Comparison of ENCODE assay signal across 13 mouse cellular contexts in genomic region chr6:34412023-34412422, GRCm38 (mm10). TPM values are rescaled to one million over a fixed set of nuclear protein-coding genes. Genes with fewer than 3 reads are reported as not detected.
DNase-seq lines count a peak whose midpoint lies in the region; ATAC-seq and TF ChIP-seq lines count a peak whose summit lies in the region.
"Had no signal": no experiment of that assay in that cellular context is flagged by ENCODE, and none has a peak within 500 bp of the region (broad histone marks: within the 10 kb centered on the region; RNA-seq: fewer than 3 reads in every experiment).

TSS of gene Akr1b7 (plus strand) at chr6:34412334.

- no peak within 1 kb of the TSS for H3K9ac ChIP-seq in liver, embryonic 16.5 days (ENCODE audit: low read depth, low read length)
- H3K9ac ChIP-seq in liver, embryonic 11.5 days (ENCODE audit: low read depth, low read length), result no peak within 1 kb of the TSS
- H3K9ac ChIP-seq: midbrain, embryonic 15.5 days; stomach, embryonic 15.5 days had no signal

- no peak within 1 kb of the TSS for H3K4me2 ChIP-seq in liver, embryonic 16.5 days (ENCODE audit: low read depth, low read length)
- H3K4me2 ChIP-seq in liver, embryonic 11.5 days, result no peak within 1 kb of the TSS
- H3K4me2 ChIP-seq: midbrain, embryonic 15.5 days; stomach, embryonic 15.5 days had no signal

- ATAC-seq in liver, embryonic 16.5 days (ENCODE audit: low read depth), result peak; percentile 65
- no peak for ATAC-seq in liver, embryonic 11.5 days (replicated peaks; ENCODE audit: low FRiP score)
- ATAC-seq: midbrain, embryonic 15.5 days had no signal

- H3K27me3 ChIP-seq in liver, embryonic 16.5 days (ENCODE audit: control insufficient read depth, insufficient read depth, low read depth, low read length), result no peaks in the 10 kb centered on the region
- no peaks in the 10 kb centered on the region for H3K27me3 ChIP-seq in liver, embryonic 11.5 days (replicated peaks; ENCODE audit: control insufficient read depth, insufficient read depth, low read length)
- no peaks in the 10 kb centered on the region for H3K27me3 ChIP-seq in cerebellum, adult 2 months (ENCODE audit: control insufficient read depth, insufficient read depth, low read length)
- H3K27me3 ChIP-seq: midbrain, embryonic 15.5 days; stomach, embryonic 15.5 days had no signal

- no peaks in the 10 kb centered on the region for H3K9me3 ChIP-seq in liver, embryonic 16.5 days (replicated peaks; ENCODE audit: control insufficient read depth, low read length)
- H3K9me3 ChIP-seq in liver, embryonic 11.5 days (ENCODE audit: control insufficient read depth, low read length), result no peaks in the 10 kb centered on the region
- H3K9me3 ChIP-seq: limb, embryonic 10.5 days; midbrain, embryonic 15.5 days; stomach, embryonic 15.5 days had no signal

- WGBS in liver, embryonic 16.5 days (ENCODE audit: insufficient replicate concordance), result 44% methylated on average over 6 of the region's 6 CpGs
- WGBS in liver, embryonic 11.5 days, result 66% methylated on average over 6 of the region's 6 CpGs
- 58% methylated on average over 6 of the region's 6 CpGs for WGBS in cerebellum, adult 2 months

- no peak for TF ChIP-seq POLR2A in cerebellum, adult 2 months (IDR thresholded peaks at IDR 0.05; ENCODE audit: borderline replicate concordance, insufficient read depth, low read length)

- DNase-seq in liver, embryonic 11.5 days (ENCODE audit: low spot score), result no peak
- peak; percentile 21 for DNase-seq in adipocyte (ENCODE audit: low spot score)
- peak; percentile 30 for DNase-seq in kidney, adult 11 months
- peak; percentile 26 for DNase-seq in lung, postnatal 14 days
- DNase-seq in cerebellum, adult 2 months, result no peak
- DNase-seq in right cerebral cortex, postnatal 10 days (ENCODE audit: low spot score in 2 of 2), result no peak
- no peak for DNase-seq in gastrocnemius, adult 2 months

- TF ChIP-seq CTCF in cerebellum, adult 2 months (IDR thresholded peaks at IDR 0.05; ENCODE audit: borderline replicate concordance, insufficient read depth, low read depth, low read length), result no peak
- no peak for TF ChIP-seq CTCF in gastrocnemius, adult 2 months (IDR thresholded peaks at IDR 0.05)

- H3K27ac ChIP-seq in liver, embryonic 16.5 days (ENCODE audit: low read length), result no peak within 1 kb of the TSS
- no peak within 1 kb of the TSS for H3K27ac ChIP-seq in liver, embryonic 11.5 days (ENCODE audit: low read depth, low read length)
- no peak within 1 kb of the TSS for H3K27ac ChIP-seq in cerebellum, adult 2 months (ENCODE audit: insufficient read depth, low read length)
- no peak within 1 kb of the TSS for H3K27ac ChIP-seq in gastrocnemius, adult 2 months
- H3K27ac ChIP-seq: limb, embryonic 10.5 days; midbrain, embryonic 15.5 days; stomach, embryonic 15.5 days had no signal

- H3K4me1 ChIP-seq in liver, embryonic 16.5 days (ENCODE audit: control insufficient read depth, low read depth, low read length), result no peaks in the 10 kb centered on the region; the same call in none of the 2 replicates
- no peaks in the 10 kb centered on the region for H3K4me1 ChIP-seq in liver, embryonic 11.5 days (replicated peaks; ENCODE audit: control insufficient read depth, insufficient read depth, low read length)
- H3K4me1 ChIP-seq in cerebellum, adult 2 months (ENCODE audit: control insufficient read depth, insufficient read depth, low read length), result no peaks in the 10 kb centered on the region
- H3K4me1 ChIP-seq: limb, embryonic 10.5 days; midbrain, embryonic 15.5 days; stomach, embryonic 15.5 days had no signal

- no peak within 1 kb of the TSS for H3K4me3 ChIP-seq in liver, embryonic 16.5 days (ENCODE audit: low read depth, low read length)
- no peak within 1 kb of the TSS for H3K4me3 ChIP-seq in liver, embryonic 11.5 days (ENCODE audit: low read depth, low read length)
- H3K4me3 ChIP-seq in cerebellum, adult 2 months (replicated peaks; ENCODE audit: insufficient read depth, low read depth, low read length), result no peak within 1 kb of the TSS
- H3K4me3 ChIP-seq in gastrocnemius, adult 2 months, result no peak within 1 kb of the TSS
- H3K4me3 ChIP-seq: erythroblast, embryonic 14.5 days; limb, embryonic 10.5 days; midbrain, embryonic 15.5 days; stomach, embryonic 15.5 days had no signal

- intact Hi-C loops in gastrocnemius, adult 2 months (cut with DNase I), result no loop called here

- H3K36me3 ChIP-seq in liver, embryonic 16.5 days (ENCODE audit: control insufficient read depth, insufficient read depth), result no peaks in the 10 kb centered on the region
- H3K36me3 ChIP-seq in liver, embryonic 11.5 days (ENCODE audit: control insufficient read depth, insufficient read depth, low read length), result no peaks in the 10 kb centered on the region
- H3K36me3 ChIP-seq: limb, embryonic 10.5 days; midbrain, embryonic 15.5 days; stomach, embryonic 15.5 days had no signal

RNA-seq across cellular contexts. Expression of gene Akr1b7, which starts in this region (rescaled TPM):
- 18.6 and 27.7 TPM in 2 replicates for polyA plus RNA-seq in liver, embryonic 16.5 days (2015; fragmentation: Nextera tagmentation; extraction: Ambion mirVana)
- 0.70 and 1.2 TPM in 2 replicates for polyA plus RNA-seq in liver, embryonic 11.5 days (2014; fragmentation: Nextera tagmentation; extraction: Ambion mirVana)
- 1.7 and 1.9 TPM in 2 replicates for polyA plus RNA-seq in cerebellum, adult 2 months (2012; rRNA removed)
- not detected for total RNA-seq in gastrocnemius, adult 2 months (2021)
- total RNA-seq: granulocyte monocyte progenitor cell, adult 5-6 weeks had no signal
- polyA plus RNA-seq: erythroblast, embryonic 14.5 days; limb, embryonic 10.5 days; midbrain, embryonic 15.5 days had no signal

Comparison
In these comparisons a context has a peak if more than half of its experiments do, and no peak if none do; other contexts are left out.
1. DNase-seq: peak in adipocyte (single experiment), kidney, adult 11 months (single experiment) and lung, postnatal 14 days (single experiment); none in liver, embryonic 11.5 days (single experiment), cerebellum, adult 2 months (0 of 2), right cerebral cortex, postnatal 10 days (0 of 2) and gastrocnemius, adult 2 months (single experiment).